Mouse (Mus musculus) 416B (cell line): ENCODE data around the gene Ddit4l.
"Not testable (repeated sequence)": the region's sequence is repeated elsewhere in the genome, so short reads cannot be mapped to it uniquely, and the experiment has no call there.

Experiments used
- DNase-seq: peaks from one replicate; pipeline ENCODE4 v3.0.0; 2011; ENCODE audit warnings: low read depth

The Ddit4l gene

GRCm38 (mm10) chr3:137621312-137621711 lies at the start of gene Ddit4l:
TSS of gene Ddit4l (plus strand) at chr3:137621612.
- DNase-seq = not testable (repeated sequence)

GRCm38 (mm10) chr3:137576146-137576545 lies 45.3 kb upstream of the Ddit4l start:
- DNase-seq = no peak

- DNase-seq = peak; percentile 23
These were observed 34.9 kb upstream of the Ddit4l start for GRCm38 (mm10) chr3:137586376-137586969.

- no peak for DNase-seq
These were observed 31.6 kb upstream of the Ddit4l start for GRCm38 (mm10) chr3:137589811-137590210.

GRCm38 (mm10) chr3:137594332-137594905 lies 27.0 kb upstream of the Ddit4l start:
- no peak for DNase-seq

GRCm38 (mm10) chr3:137608918-137609435 lies 12.4 kb upstream of the Ddit4l start:
- DNase-seq = no peak

GRCm38 (mm10) chr3:137610457-137611109 lies 10.8 kb upstream of the Ddit4l start:
- DNase-seq = peak; percentile 47

- peak; percentile 45 for DNase-seq
These were observed 10.1 kb upstream of the Ddit4l start for GRCm38 (mm10) chr3:137611110-137611857.

- no peak for DNase-seq
These were observed 9.4 kb upstream of the Ddit4l start for GRCm38 (mm10) chr3:137611981-137612380.

- no peak for DNase-seq
These were observed 872 bp upstream of the Ddit4l start for GRCm38 (mm10) chr3:137620540-137620939.

GRCm38 (mm10) chr3:137622091-137622490 lies 679 bp downstream of the Ddit4l start:
- no peak for DNase-seq

- DNase-seq = no peak
These were observed 1.6 kb downstream of the Ddit4l start for GRCm38 (mm10) chr3:137622895-137623580.

GRCm38 (mm10) chr3:137623581-137624362 lies 2.4 kb downstream of the Ddit4l start:
- no peak for DNase-seq

- peak; percentile 42 for DNase-seq
These were observed 3.6 kb downstream of the Ddit4l start for GRCm38 (mm10) chr3:137625054-137625453.

- DNase-seq = no peak
These were observed 12.3 kb downstream of the Ddit4l start for GRCm38 (mm10) chr3:137633726-137634125.

- no peak for DNase-seq
These were observed 15.2 kb downstream of the Ddit4l start for GRCm38 (mm10) chr3:137636571-137636970.

GRCm38 (mm10) chr3:137641238-137641637 lies 19.8 kb downstream of the Ddit4l start:
- no peak for DNase-seq

- DNase-seq = no peak
These were observed 20.7 kb downstream of the Ddit4l start for GRCm38 (mm10) chr3:137642137-137642536.

- DNase-seq = no peak
These were observed 21.2 kb downstream of the Ddit4l start for GRCm38 (mm10) chr3:137642568-137642967.

GRCm38 (mm10) chr3:137644081-137644480 lies 22.7 kb downstream of the Ddit4l start:
- peak; percentile 14 for DNase-seq

- no peak for DNase-seq
These were observed 23.5 kb downstream of the Ddit4l start for GRCm38 (mm10) chr3:137644947-137645346.
